Mouse (Mus musculus) R1 (cell line): ENCODE measurements around the gene Nudt9.
A peak's percentile ranks its signal among the peaks of the same experiment; 100 is the strongest.

Source experiments
- DNase-seq: peaks from one replicate; pipeline ENCODE4 v3.0.0-alpha.2; 2018; ENCODE audit warnings: low read depth, low spot score

The Nudt9 gene

GRCm38 (mm10) chr5:104076361-104076760 is 30.3 kb downstream of the Nudt9 start:
- DNase-seq: peak; percentile 60

DNA sequence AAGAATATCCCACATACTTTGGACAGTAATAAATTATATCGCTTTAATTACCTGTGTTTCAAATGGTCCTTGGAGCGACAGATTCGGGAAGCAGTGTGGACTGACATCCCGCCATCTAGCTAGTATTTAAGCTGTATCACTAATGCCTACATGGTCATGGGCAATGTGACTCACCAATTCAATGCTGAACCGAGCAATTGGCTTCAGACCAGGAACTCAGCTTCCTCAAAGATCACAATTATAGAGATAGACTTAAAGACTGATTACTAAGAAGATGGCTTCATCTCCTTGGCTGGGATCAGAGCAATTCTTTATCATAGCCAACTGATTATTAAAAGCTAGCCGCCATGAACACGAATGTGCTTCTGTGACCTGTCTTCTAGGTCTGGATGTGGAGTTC is 31.4 kb downstream of the Nudt9 start, which contains the start of gene Gm17660:
Gene Gm17660, minus strand, starts transcription at position 101 of the 400 bp plus-strand sequence.
- DNase-seq: no peak

GRCm38 (mm10) chr5:104080736-104081135 is 34.6 kb downstream of the Nudt9 start:
- DNase-seq: no peak

- DNase-seq: no peak
Measured at GRCm38 (mm10) chr5:104085366-104085765, 39.3 kb downstream of the Nudt9 start.

GRCm38 (mm10) chr5:104089751-104090150 is 43.6 kb downstream of the Nudt9 start:
- no peak for DNase-seq

DNA sequence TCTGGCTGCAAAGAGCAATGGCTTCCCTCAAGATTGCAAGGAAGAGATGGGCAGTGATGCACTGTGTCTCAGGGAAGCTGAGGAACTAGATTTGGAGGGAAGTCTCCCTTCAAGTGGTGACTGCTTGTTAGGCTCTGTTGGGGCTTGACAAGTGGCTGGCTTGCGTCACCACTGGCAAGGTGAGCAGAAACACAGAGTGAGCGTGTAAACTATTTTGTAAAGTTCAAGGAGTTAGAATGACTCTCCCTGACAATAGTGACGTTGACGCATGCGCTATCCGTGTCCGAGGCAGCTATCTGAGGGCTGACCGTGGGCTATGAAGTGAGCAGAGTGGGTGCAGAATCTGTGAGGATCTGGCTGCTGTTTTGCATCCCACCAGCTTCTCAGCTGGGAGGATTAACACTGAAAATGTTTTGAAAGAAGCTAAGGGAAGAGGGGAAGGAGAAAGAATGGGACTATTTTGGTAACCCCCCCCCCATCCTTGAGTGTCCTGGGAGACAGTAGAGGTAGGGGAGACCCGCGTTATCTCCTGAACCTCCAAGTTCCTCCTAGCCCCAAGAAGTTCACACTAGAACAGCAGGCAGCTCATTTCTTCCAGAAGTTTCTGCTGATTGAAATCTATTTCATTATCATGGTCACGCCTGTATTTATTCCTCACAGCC is 49.4 kb downstream of the Nudt9 start:
- DNase-seq: no peak

- DNase-seq: no peak
Measured at GRCm38 (mm10) chr5:104096078-104096938, 50.2 kb downstream of the Nudt9 start.

- no peak for DNase-seq
Measured at GRCm38 (mm10) chr5:104101678-104102531, 55.8 kb downstream of the Nudt9 start.

DNA sequence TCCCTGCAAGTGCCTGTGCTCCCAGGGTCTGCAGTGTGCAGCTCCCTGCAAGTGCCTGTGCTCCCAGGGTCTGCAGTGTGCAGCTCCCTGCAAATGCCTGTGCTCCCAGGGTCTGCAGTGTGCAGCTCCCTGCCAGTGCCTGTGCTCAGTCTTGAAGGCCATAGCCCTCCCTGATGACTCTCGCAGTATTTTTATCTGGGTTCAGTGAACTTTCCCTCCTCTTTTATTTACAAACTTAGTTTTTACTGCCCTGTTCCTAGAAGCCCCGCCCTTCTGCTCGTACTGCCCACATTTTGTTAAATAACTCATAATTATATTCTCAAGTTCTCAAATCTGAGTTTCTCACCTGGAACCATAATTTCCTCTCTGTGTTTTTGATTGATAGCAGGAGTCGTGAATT is 57.1 kb downstream of the Nudt9 start:
- DNase-seq: no peak

- peak; percentile 86 for DNase-seq
Measured at GRCm38 (mm10) chr5:104104111-104104510, 58.0 kb downstream of the Nudt9 start.

- peak; percentile 87 for DNase-seq
Measured at GRCm38 (mm10) chr5:104108127-104108875, 62.2 kb downstream of the Nudt9 start.

DNA sequence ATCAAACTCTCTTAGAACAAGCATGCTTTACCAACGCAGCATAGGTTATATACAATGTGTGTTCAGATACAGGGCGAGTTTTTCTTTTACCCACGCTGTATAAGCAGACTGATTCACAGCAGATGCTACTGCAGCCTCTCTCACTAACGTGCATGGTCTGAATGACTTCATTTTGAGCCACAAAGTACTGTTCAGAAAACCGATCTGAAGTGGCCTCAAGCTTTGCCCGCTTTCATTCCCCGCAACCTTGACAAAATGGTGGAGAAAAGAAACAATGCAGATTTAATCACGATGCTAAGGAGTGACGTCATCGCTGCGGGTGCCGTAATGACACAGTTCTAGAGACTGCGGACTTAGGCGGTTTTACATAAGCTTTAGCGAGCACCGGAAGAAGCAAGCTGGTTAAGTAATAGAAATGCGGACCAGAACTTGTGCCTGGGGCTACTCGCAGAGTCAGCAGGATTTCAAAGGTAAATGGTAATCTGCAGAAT is 62.8 kb downstream of the Nudt9 start:
- DNase-seq: peak; percentile 98

DNA sequence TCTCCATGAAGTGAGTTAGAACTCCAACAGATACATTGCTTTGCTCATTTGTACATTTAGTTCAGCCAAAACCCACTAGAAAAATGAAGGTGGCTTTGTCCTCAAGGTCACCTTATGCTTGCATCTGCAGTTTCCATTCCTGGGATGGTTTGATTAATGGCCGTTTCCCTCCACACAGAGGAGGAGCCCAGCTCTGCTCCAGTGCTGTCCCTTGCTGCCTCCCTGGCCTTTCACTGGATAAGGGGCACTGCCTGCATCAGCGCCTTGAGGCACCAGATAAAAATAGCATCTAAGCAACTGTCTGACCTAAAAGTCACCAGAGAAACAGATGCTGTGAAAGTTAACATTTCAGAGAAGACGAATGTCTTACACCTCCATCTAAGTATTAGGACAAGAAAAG is 63.4 kb downstream of the Nudt9 start:
- DNase-seq: peak; percentile 73

DNA sequence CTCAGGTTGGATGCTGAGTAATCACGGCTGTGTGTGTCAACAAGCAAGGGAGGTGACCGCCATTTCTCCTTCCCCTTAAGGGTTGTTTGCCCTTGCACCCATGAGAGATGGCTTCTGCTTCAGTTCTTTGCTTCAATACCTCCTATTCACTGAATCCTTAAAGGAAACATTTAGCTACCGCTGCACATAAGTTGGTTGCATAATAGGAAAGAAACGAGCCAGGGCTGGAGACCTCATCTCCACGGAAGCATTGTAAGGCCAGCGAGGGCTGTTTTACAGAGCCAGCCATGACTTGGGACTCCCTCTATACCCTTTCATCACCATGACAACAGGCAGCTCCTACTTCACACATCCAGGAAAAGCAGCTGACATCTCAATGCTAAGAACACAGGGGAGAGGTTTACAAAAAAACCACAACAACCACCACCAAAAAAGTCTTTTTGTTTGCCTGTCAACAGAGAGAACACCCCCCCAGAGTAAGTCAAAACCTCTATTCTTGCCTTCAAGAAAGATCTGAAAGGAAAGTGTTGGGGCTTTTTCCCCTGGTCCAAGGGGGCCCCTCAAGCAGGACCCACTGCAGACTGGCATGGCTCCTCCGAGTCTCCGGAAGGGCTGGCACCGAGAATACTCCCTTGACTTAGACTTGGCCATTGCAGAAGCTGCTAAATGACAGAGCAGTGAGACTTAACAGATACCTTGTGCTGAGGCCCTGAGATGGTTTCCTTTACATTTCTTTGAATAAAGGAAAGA is 64.2 kb downstream of the Nudt9 start:
- peak; percentile 87 for DNase-seq

- peak; percentile 68 for DNase-seq
Measured at GRCm38 (mm10) chr5:104112016-104112415, 65.9 kb downstream of the Nudt9 start.

DNA sequence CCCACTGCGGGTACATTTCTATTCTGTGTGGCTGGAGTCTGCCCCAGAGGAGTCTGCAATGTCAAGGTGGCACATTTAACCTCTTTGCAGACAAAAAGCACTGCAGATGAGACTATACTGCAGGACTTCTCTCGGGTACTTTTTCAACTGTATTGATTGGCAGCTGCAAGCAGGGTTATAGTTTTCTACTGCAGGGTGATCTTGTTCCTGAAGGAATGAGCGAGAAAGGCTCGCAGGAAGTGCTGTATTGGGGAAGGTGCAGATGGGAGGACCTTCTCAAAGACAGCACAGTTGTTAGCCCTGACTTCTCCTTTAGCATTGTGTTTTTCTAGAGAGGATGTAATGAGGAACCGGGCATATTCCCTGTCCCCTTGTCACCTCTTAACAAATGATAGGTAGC is 66.4 kb downstream of the Nudt9 start:
- DNase-seq: no peak

GRCm38 (mm10) chr5:104113491-104114172 is 67.5 kb downstream of the Nudt9 start, which contains the start of gene Sparcl1:
Gene Sparcl1 (minus strand): TSS chr5:104113733.
- no peak for DNase-seq
